Mouse (Mus musculus): ENCODE data around the gene Bphl.

DNA sequence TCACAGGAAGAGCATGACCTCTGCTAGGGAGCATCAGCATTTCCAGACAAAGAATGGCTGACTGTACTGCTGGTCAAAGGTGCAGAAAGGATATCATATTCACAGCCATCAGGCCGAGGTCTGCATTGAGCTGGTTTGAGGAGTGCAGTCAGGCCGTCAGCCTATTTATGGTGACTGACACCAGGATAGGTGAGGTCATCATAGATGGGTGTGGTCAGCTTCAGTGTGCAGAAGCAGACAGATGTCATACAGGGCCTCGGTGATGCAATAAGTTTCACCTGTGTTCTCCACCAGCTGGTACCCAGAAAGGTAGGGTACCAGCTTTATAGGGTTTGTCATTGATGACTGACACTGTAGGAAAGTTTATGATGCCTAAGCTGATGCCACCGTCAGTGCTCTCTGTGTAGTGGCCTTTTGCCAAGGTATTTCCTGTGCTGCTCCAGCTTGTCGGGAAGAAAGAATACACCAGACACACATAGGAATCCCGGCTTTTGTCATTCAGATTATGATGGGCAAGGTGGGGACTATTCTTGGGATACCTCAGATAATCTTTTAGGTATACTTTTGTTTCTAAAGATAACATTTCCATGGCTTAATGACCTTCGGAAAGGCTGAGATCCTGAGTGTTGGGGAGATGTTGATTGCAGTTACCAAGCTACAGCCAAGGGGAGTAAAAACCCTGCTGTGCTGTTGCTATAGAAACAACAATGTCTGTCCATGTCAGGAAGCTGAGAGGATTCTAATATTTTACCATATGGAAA is 49.8 kb downstream of the Bphl start:
- TF ChIP-seq HCFC1 (IDR thresholded peaks at IDR 0.05; ENCODE audit: borderline replicate concordance, insufficient read depth, low read length) (no peak), ZNF384 (IDR thresholded peaks at IDR 0.05; ENCODE audit: low read depth, low read length) (no peak)
